Mouse (Mus musculus) B cell, adult 2 months (primary cell): ENCODE results near the gene Slc25a19.

Experiments
- DNase-seq, 2 experiments: peaks; one replicate each; pipeline ENCODE4 v3.0.0; 2022

The Slc25a19 gene

DNA sequence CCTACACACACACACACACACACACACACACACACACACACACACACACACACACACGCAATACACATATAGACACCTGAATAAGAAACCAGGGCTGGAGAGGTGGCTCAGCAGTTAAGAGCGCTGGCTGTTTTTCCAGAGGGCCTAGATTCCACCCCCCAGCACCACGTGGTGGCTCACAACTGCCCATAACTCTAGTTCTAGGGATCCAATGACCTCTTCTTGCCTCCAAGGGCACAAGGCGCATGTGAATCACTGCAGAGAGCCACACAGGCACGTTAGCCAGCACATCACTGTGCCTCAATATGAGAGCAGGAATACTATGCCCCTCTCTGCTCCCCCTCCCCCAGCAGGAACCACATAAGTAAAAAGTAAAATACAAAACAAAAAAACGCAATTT, 11.2 kb downstream of the Slc25a19 start:
- no peak for DNase-seq

DNA sequence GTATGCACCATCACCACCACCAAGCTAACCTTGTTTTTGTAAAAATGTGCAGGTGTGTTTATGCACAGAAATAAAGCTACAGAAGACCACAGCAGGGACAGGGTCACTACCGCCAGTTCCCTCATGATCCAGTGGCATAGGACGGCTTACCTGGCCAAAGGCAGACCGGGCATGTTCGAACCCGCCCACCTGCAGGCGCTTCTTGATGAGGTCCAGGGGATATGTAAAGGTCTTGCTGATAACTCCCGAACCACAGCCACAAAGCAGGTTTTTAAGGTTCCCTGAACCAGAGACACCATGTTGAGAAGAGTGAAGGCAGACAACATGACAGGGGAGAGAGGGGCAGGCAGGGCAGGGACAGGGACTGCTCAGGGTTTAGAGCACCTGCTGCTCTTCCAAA, 11.7 kb downstream of the Slc25a19 start:
- DNase-seq: no peak

DNA sequence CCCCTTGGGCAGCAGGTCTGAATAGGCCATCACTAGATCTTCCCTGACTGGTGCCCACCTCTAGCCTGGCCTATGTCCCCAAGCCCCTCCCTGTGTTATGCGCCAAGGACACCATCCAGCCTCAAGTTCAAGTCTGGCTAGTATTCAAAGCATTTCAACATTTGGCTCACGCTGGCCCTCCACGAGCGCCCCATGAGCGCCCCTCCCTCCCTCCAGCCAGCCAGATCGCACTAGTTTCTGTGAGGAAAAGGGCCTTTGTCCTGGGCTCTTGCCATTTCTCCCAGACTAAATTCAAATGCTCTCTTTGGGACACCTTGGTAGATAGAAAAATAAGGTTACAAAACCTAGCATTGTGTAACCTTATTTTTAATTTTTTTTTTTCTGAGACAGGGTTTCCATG, 12.2 kb downstream of the Slc25a19 start:
- DNase-seq: no peak

DNA sequence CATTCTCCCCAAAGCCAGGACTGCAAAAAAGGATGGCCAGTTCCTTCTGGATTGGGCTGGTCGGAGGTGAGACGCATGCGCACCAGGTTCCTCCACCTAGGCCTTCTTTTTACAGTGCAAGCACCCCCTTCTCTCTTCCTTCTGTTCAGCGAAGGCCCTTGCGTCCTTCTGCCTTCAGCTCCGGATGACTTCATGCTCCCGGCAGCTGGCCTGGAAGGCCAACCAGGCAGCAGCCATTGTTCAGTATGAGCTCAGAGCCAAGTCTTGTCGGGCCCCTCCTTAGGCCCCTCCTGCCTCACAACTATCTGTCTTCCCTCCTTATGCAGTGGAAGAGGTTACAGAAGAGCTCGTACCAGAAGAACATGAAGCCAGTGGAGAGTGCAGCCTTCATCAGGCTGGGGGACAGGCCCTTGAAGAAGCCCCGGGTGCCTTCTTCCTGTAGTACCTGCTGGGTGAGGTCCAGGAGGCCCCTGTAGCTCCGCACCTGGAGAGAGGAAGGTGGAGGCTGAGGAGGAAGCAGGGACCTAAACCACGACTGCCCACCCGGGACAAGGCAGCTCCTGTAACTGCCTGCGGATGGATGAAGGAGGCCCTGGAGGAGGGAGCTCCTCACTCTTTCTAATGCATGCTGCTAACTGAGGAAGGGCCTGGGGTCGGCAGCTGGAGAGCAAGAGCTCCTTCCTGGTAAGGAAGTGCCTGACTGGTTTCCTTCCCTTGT, 12.8 kb downstream of the Slc25a19 start:
- DNase-seq: no peak

DNA sequence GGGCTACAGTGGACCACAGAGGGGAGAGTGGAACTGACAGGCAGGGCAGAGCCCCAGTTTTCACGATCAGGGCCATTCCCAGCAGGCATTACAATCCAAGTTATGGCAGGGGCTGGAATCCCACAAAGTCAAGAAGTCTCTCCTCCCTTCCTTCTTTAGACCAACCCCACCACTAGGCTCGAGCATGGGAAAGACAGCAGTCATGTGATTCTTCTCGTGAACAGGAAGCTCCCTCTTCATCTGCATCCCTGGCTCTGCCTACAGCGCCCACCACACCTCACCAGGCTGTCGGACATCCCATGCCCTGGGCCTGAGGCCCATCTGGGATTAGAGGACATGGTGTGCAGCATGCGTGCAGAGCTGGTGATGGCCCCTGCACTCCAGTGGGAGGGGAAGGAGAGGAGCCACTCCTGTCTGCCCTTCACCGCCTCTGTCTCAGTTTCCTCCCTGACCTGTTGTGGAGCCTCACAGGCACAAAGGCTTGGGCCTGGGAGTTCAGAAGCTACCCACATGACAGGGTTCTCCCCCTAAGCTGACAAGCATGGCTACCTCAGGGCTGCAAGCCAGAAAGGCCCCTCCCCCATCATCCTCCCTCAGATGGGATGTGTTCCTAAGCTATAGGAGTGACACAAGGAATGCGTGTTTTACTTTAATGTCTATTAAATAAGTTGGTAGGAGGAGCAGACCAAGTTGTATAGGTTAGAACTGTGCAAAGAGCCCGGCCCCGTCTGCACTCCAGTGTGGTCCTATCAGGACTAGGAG, 13.6 kb downstream of the Slc25a19 start:
- DNase-seq: no peak

DNA sequence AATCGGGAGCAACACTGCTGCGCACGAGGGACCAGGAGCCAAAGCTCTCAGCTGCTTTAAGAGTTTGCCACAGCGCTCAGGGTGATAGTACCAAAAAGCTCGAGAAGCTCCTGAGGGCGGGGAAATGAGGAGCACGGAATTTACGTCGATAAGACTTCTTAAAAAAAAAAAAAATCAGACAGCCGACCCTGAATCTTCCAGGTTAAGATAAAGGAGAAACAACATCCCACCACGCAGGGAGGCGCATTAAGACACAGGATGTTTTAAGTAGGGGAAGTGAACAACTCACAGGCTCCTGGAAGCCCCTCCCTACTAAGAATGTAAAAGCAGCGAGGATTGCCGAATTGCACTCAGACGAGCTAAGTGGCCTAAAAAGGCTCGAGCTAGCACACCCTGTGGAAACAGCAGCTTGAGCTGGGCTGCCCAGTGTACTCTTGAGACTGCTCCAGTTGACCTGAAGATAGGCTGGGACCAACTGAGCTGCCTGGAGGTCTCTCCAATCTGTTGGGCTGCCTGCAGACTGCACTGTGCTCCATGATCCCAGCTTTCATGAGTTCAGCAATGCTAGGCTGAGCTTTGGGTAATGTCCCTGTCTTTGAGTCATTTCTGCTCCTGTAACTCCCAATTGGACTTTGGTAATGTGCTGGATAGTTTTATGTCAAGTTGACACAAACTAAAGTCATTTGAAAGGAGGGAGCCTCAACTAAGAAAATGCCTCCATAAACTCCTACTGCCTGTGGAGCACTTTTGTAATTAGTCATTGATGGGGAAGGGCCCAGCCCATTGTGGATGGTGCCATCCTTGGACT, 14.8 kb downstream of the Slc25a19 start:
- peak in 1 of 2 experiments; percentile 58 for DNase-seq

DNA sequence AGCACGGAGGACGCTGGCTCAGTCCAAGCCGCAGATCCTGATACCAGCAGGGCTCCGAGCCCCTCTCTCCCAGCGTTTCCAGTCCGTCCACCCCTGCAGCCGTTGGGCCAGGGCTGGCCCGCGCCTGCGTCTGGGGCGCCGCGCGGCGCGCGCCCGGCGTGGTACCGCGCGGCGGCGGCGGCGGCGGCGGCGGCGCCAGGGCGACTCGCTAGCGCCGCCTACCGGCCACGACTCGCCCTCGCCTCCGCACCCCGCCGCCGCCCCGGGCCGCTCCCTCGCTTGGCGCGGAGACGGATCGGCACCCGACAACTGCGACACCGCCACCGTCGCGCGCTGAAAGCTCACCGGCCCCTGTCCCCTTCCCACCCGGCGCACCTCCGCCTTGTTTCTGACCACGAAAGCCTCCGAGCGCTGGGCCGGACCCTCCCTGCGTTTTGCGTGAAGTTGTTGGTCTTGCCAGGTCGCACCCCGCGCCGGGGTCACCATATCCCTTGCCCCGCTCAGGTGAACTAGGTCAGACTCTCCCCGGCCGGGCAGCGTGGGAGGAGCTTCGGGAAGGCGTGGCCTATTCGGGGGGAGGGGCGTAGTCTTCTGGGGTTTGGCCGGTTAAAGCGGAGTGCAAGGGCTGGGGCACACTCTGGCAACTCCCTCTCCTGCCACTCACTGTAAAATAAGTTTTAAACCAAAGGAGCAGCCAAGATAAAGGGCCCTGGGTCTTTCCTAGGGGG, 15.5 kb downstream of the Slc25a19 start, which contains the start of gene Mif4gd:
Gene Mif4gd, minus strand, starts transcription at position 560 of the 728 bp plus-strand sequence.
- peak; percentile 99 for DNase-seq

DNA sequence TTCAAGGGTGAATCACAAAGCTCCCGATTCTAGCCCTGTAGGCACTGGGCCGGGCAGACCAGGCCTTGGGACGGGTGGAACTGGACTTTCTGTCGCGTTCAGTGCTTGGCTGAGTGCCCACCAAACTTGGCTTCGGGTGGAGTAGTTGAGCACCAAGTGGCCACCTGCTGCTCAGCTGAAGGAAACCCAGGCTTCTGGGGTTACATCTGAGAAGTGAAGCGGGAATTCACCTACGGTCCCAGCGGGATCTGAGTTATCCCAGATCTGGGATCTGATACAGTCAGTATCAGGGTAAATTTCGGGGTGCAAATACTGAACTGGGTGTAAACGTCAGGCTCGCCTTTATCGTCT, 16.1 kb downstream of the Slc25a19 start:
- DNase-seq: peak in 1 of 2 experiments; percentile 40

DNA sequence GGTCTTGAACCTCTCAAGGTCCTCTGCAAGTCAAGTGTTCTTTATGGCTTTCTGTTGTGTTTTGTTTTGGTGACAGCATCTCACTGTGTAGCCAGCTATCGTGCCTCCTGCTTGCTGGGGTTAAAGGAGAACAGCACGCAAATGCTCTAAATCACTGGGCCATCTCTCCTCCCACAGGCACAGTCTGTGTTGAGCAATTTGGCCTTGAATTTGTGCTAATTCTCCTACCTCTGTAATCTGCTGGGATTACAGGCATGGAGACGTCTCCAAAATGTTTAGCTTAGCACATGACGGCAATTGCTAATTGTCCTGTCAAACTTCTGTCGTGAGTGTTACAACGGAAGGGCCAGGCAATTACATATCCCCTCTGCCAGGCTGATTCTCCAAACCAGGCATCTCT, 16.9 kb downstream of the Slc25a19 start:
- no peak for DNase-seq

DNA sequence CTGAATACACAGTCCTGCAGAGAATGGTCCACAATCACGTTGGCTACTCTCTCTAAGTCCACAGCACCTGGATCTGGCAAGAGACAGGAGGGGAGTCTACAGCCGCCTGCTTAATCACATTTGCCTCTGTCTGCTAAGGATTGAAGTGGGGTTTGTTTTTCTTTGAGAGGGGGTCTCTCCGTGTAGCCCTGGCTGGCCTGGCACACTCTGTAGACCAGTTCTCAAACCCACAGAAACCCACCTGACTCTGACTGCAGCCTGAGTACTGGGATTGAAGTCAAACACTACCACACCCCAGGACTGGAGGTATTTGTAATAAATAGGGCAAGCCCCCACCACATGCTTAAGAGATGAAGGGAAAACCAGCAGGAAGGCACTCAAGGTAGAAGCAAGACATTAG, 18.5 kb downstream of the Slc25a19 start:
- DNase-seq: no peak

DNA sequence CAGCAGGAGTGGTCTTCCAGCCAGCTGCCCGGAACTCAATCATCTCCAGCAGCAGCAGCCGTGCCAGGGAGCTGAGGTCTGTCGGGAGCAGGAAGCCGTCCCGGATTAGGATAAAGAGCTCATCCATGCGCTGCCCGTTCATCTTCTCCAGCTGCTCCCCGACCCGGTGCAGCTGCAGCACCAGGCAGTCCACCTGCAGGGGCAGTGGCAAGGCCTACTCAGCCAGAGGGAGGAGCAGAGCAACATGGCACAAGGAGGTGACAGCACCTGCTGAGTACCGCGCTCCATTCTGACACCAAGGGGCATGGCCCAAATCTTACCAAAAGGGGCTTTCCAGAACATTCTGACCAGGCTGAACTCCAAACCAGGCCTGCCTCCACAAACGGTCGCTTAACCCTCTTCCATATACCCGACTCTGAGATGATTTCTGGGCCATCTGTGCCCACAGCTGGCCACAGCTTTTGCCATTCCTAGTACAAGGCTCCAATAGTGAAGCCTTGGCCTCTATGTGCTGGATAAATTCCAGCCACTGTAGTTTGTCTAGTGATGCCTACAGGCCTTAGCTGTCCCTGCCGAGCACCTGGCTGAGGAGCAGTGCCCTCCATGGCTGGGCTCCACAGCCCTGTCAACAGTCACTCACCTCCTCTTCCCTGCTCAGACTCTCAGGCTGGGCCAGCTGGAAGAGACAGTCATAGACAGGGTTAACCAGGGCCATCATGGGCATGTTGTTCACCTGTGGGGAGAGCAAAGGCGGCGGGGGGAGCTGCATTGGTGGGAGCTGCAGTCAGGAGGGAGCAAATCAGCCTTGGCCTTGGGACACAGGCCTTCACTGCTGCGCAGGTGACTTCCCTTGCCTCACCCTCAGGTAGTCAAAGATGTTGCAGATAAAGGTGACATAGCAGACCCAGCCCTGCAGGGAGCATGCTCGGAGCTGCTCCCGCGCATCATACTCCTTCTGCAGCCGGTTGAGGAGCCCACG, 19.4 kb downstream of the Slc25a19 start:
- no peak for DNase-seq

DNA sequence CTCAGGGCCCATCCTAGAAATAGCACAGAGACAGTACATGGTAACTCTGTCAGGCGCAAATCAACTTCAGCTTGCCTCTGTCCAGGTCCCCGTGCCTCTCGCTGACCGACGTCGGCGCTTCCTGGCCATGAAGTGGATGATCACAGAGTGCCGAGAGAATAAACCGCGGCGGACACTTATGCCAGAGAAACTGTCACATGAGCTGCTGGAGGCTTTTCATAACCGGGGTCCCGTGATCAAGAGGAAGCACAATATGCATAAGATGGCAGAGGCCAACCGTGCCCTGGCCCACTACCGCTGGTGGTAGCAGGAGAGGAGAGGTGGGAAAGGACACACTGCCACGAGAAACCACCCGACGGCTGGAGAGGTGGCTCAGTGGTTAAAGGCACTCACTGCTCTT, 21.4 kb downstream of the Slc25a19 start:
- no peak for DNase-seq

DNA sequence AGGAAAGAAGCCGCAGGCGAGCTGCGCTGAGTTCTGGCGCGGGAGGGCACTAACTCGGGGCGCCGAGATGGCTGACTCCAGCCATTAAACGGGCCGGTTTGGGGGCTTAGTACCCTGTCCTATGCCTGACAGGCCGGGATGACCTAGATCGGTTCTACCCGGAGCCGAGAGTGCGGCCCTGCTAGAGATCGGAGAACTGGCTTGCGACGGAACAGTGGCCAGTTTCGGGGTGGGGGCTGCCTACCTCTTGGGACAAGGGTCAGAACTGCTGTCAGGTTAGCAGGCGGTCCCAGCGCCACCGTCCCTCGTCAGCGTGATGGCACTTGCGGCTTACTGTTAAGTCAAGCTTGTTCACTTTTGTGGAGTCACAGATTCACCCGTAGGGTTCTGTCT, 23.8 kb downstream of the Slc25a19 start:
- DNase-seq: no peak

DNA sequence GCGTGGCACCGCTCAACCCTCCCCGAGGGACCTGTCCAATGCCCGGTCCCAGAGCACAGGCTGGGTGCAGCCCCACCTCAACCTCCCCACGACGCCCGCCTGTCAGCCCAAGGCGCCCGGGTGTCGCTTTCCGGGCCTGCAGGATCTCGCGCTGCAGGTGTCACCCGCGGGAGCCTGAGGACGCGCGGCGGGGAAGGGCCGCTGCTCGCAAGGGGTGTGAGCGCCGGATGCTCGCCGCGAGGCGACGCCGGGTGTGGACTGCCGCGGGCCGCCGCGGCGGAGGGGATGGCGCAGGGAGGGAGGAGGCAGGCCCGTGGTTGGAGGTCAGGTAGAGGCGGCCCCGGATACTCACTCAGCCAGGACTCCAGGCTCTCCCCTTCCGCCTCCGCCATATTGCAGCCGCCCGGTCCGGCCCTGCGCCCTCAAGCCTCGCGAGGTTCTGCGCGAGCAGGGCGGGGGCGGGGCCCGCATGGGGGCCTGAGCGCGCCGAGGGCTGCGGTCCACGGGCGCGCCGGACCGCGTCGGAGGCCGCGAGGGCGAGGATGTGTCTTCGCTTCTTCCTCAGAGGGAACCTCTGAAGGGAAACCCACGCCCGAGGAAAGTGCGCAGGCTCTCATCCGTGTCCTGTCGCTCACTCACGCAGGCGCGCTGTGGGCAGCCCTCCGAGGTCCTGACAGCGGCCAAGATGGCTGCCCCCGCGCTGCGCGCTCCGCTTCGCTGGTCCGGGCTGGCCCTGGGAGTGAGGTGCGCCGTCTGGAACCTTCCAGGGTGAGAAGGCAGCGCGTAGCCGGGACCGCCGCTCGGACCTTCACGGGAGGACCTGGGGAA, 24.4 kb downstream of the Slc25a19 start, which contains the start of the genes Mrps7 and Gga3:
Gene Mrps7, plus strand, starts transcription at position 450 of the 828 bp plus-strand sequence.
Gene Gga3, minus strand, starts transcription at position 576 of the 828 bp plus-strand sequence.
- peak; percentile 95 to 98 for DNase-seq

DNA sequence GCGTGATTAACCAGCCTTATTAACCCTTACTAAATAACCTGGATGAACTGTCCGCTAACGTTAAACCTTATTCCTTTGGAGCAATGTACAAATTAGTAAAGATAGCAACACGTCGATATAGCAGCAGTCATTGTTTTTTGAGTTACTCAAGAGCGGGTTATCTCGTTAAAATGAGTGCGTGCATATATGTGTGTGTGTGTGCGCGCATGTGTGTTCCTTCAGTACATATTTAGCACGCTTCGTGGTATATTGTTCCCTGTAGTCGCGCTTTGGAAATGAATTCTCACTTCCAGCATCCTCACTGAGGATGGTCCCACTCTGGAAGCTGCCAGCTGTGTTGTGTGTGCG, 25.0 kb downstream of the Slc25a19 start:
- DNase-seq: no peak

DNA sequence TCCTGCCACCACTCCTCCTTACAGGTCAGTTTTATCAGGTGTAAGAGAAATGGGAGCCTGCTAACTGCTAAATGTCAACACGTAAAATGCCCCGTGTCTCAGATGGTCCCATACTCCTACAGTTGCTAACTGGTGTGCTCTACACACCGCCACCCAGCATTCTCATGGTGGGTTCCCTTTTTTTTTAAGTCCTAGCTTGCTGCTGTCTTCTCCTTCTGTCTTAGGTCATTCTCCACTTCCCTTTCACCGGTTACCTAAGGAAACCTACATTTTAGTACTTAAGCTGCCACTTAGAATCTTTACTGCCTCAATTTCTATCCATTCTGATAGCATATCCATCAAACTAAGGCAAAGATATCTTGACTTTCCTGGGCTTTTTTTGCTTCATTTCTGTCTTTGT, 26.9 kb downstream of the Slc25a19 start:
- peak in 1 of 2 experiments; percentile 19 for DNase-seq

DNA sequence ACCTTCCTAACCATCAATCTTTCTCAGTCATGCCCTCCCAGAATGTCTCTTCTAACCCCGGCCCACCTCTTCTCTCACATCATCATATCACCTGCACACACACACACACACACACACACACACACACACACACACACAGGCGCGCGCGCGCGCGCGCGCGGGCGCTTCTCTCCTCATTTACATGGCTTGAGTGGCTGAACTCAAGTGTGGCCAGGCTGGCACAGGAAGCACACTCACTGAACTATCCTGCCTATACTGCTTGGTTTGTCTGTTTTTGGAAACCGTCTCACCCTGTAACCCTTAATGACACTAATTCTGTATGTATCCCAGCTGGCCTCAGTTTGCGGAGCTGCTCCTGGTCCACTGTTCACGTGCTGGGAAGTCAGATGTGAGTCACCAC, 27.4 kb downstream of the Slc25a19 start:
- peak; percentile 26 to 35 for DNase-seq

DNA sequence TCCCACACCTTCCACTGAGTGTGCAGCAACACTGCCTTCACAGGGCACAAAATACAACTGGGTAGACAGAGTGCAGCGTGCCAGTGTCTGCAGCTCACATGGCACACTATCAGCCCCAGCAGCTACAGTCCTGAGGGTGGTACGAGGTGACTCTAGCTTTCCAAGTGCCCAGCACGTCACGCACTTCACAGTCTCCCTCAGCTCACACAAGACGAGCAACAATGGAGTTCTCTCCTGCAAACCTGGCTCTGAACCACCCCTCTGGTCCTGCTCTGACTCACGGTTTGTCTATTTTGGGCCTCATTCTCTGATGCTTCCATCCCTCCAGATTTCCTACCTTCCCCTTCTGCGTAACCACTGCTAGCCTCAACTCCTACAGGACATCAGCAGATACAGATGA, 28.4 kb downstream of the Slc25a19 start:
- no peak for DNase-seq

DNA sequence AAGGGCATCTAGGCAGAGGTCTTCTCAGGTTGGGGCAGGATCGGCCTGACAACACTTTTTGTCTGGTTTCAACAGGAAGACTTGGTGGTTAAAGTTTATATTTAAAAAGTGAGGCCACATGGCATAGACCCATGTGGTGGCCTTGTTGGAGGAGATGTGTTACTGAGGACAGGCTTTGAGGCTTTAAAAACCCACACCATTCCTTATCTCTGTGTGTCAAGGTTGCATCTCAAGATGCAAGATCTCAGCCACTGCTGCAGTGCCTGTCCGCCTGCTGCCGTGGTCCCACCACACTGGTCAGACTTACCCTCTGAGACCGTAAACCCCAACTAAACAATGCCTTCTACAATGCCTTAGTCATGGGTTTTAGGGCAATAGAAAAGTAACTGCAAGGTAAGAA, 29.8 kb downstream of the Slc25a19 start:
- no peak for DNase-seq

DNA sequence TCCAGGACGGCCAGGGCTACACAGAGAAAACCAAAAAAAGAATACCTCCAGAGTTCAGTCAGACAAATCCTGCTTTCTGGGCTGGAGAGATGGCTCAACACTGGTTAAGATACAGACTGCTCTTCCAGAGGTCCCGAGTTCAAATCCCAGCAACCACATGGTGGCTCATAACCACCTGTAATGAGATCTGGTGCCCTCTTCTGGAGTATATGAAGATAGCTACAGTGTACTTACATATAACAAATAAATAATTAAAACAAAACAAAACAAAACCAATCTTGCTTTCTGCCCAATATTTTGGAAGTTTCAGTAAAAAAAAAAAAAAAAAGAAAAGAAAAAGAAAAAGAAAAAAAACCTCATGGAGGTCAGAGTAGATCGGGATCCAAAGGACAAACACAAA, 32.9 kb downstream of the Slc25a19 start:
- DNase-seq: no peak
